Mouse (Mus musculus) embryonic fibroblast, embryonic 13.5 days (primary cell): ENCODE measurements at regions not wholly inside any gene's neighbourhood (a gene's known extent, or its start where the extent isn't known, plus 50 kb on each side); places are given as distances from the start of the nearest gene placed in this dataset.
"Not testable (repeated sequence)": the region's sequence is repeated elsewhere in the genome, so short reads cannot be mapped to it uniquely, and the experiment has no call there.

Source experiments
- H3K27ac ChIP-seq: 2 replicates; pipeline ENCODE4 v1.5.1; 2012; ENCODE audit warnings: low read length, control low read depth, inconsistent platforms; ENCODE audit not compliant: insufficient read depth
- H3K4me1 ChIP-seq: 2 replicates; pipeline ENCODE4 v1.6.1; 2011; ENCODE audit warnings: low read length; ENCODE audit not compliant: control insufficient read depth, insufficient read depth
- H3K4me3 ChIP-seq: 2 replicates; pipeline ENCODE4 v1.5.1; 2011; ENCODE audit warnings: mild to moderate bottlenecking, control low read depth, low read length; ENCODE audit not compliant: insufficient read depth
- CTCF ChIP-seq: IDR thresholded peaks from 2 replicates; pipeline ENCODE4 v1.5.1; 2011; ENCODE audit warnings: mild to moderate bottlenecking, control low read depth, low read length, moderate library complexity, borderline replicate concordance; ENCODE audit not compliant: insufficient read depth
- POLR2A ChIP-seq: IDR thresholded peaks from 2 replicates; pipeline ENCODE4 v1.6.1; 2011; ENCODE audit warnings: low read depth, mild to moderate bottlenecking, control low read depth, low read length, moderate library complexity

DNA sequence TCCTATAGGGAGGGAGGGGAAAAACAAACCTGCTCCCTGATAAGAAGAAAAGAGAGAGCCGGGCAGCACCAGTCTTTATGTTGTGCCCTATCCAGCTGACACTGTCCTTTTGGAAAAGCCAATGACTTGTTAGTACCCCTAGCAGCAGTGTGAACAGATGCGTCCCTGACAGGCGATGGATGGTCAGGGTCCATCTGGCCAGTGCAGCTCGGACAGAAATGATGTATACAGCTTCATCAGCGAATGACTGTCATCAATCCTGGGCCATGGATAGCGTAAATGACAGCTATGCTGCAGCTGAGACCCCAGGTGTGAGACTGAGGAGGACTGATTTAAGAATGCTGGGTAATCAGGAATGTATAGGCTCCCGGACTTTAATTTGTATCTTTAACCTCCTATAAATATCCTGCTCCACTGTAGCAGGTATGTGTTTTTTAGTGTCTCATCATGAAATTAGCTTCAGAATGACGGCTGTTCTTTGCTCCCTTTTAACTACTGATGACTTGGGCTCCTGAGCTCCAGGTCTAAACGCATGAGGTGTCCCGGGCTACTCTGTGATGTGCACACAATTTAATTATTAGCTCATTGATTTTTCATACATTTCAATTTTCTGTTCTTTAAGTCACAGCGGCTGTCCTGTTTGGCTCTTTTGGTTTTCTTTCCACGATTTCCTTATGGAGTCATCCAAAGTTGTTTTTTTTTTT lies 353.9 kb upstream of the Fign start:
- Histone ChIP-seq H3K27ac (no peak overlapping the region), H3K4me3 (no peak overlapping the region), H3K4me1 (no peaks in the 10 kb centered on the region)
- no peak for TF ChIP-seq POLR2A
- TF ChIP-seq CTCF = no peak

DNA sequence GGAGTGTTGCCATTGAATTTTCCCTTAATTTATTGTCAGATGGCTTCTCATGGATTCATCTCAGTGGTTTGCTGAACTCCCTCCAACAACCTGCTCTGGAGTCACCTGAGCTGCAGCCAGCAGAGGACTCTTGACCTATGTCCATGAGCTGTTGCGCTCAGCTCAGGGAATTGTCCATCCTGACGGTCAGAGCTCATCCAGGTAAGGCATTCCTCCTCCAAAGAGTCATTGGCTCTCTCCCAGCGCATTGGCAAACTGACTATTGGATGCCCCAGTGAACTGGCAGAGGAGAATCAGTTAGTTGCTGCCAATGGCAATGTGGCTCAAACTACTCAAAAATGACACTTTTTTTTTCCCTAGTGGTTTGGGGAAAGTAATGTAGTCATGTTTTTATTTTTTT lies 345.3 kb upstream of the Fign start:
- Histone ChIP-seq H3K27ac (no peak overlapping the region), H3K4me3 (no peak overlapping the region), H3K4me1 (no peaks in the 10 kb centered on the region)
- TF ChIP-seq CTCF (no peak), POLR2A (no peak)

DNA sequence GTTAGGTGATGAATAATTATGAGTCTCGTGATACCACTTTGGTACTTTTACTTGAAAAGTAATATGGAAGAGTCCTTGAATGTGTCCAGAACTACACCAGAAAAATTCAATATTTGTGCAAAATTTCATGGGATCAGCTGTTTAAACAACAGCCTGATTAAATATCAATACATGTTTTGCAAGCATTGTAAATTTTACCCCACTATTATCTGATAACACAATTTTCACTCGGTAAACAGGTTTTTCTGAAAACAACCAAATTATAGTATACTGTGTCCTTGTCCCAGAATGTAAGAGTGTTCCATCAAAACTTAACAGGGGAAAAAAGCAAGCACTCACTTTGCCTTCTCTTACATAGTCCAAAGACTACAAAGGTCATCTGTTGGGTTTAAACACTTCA lies 343.1 kb upstream of the Fign start:
- Histone ChIP-seq H3K4me3 (no peak overlapping the region), H3K4me1 (no peaks in the 10 kb centered on the region), H3K27ac (no peak overlapping the region)
- TF ChIP-seq CTCF = no peak
- no peak for TF ChIP-seq POLR2A

DNA sequence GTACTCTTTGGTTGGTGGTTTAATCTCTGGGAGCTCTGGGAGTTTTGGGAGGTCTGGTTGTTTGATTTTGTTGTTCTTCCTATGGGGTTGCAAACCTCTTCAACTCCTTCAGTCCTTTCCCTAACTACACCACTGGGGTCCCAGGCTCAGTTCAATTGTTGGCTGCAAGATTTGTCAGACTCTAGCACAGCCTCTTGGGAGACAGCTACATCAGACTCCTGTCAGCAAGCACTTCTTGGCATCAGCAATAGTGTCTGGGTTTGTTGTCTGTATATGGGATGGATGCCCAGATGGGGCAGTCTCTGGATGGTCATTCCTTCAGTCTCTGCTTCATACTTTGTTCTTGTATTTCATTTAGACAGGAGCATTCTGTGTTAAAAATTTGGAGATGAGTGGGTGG lies 319.3 kb upstream of the Fign start:
- not testable (repeated sequence) for H3K4me3 ChIP-seq, H3K4me1 ChIP-seq, H3K27ac ChIP-seq

DNA sequence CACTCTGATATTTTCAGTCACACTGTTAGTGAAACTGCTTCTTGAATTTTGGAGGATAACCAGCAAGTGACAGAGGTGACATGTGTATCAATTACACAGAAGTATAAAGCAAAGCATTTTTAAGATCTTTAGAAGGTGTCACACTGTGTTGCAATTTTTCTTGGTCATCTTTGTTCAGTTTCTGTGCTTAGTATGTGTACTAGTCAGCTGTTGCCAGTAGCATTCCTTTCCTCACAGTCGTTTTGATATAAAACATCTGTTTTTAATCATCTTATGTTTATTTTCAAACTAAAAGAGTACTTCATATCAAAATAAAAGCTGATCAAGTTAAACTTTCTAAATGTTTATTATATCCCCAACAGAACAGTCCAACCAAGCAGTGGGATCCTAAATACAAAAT lies 316.0 kb upstream of the Fign start:
- Histone ChIP-seq H3K4me3 (no peak overlapping the region), H3K4me1 (peaks cover 5% of the 10 kb centered on the region; the same call in 1 of the 2 replicates), H3K27ac (peak overlapping the region; percentile 96)
- no peak for TF ChIP-seq POLR2A
- TF ChIP-seq CTCF = no peak

DNA sequence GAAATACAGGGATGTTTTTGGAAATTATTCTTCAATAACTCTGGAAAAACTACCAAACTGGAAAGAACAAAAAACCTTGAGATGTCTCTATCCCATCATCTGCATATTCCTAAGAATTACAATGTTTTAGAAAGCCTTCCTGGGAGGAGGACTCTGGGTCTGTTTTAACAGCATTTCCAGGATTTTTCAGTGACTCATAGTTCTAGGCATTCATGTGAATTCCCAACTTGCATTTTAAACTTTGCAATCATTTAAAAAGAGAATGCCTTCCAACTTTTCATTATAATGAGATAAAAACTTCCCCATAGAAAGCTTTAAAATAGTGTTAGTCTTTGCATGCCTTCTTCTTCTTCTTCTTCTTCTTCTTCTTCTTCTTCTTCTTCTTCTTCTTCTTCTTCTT lies 315.4 kb upstream of the Fign start:
- TF ChIP-seq POLR2A (no peak), CTCF (no peak)
- peaks cover 5% of the 10 kb centered on the region; the same call in 1 of the 2 replicates for H3K4me1 ChIP-seq

DNA sequence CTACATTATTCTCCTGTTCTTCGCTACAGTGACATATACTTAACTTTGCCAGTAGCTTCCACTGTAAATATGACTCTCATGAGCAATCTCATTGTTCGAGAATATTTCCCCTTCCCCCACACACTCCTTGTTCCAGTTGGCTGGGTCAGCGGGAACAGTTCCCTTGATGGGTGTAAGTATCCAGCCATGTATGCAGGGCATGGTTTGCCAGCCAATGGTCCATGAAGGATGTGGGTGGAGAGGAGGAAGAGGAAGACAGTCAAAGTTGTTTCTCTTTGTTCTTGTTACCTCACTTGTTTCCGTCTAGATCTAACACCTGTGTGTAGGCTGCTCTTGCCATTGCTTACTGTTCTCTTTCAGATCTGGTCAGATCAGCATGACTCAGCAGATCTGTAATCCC lies 298.1 kb upstream of the Fign start:
- no peaks in the 10 kb centered on the region for H3K4me1 ChIP-seq
- H3K27ac ChIP-seq = no peak overlapping the region
- H3K4me3 ChIP-seq = no peak overlapping the region
- TF ChIP-seq POLR2A (no peak), CTCF (no peak)

More for the DNA sequence above, 315.4 kb upstream of the Fign start:
- no peak overlapping the region for H3K4me3 ChIP-seq
- no peak overlapping the region for H3K27ac ChIP-seq

DNA sequence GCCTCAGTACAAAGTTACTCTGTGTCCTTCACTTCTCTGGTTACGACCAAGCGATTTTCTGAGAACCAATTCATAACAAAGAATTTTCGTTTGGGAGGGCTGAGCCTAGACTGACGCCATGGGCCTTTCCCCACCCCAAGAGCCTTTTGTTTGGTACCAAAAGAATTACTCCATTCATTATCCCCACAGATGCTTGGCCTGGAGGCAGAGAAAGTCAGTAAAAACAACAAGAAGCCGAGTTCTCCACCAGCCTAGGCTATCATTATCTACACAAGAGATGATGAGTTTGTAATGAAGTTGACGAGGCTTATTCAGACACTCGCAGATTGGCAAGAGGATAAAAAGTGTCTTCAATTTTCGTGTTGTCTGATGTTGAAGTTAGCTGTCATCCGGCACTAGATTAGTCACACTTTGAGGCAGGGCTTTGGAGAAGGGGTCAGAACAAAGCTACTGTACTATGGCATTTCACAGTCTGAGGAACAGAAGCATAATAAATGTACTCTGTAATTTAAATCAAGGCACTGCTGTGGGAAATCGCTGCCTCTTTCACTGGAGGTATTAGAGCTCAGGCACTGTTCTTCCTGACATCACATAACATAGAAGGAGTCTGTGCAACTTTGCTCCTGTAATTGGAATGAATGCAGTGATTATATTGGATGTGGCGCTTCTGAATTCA lies 296.9 kb upstream of the Fign start:
- Histone ChIP-seq H3K4me1 (no peaks in the 10 kb centered on the region), H3K27ac (0 out of 2 replicates have a peak overlapping the region, but pooled peaks have one; percentile 11), H3K4me3 (no peak overlapping the region)
- TF ChIP-seq POLR2A (no peak), CTCF (no peak)

DNA sequence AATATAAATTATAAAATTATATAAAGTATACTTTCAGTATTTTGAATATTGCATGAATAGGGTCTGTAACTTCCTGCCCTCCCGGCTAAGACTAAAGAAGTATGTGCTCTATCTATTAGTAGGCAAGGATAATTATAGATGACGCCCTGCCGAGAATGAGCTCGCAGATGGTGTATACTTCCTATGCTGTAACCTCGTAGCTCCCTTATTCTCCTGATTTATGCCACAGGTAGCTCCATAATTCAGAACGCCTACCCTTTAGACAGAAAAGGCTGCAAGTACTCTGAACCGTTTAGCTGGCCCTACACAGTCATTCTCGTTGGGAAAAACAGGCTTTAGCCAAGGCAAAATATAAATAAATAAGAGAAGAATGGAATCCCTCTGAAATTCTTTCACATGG lies 296.4 kb upstream of the Fign start:
- Histone ChIP-seq H3K4me3 (no peak overlapping the region), H3K4me1 (no peaks in the 10 kb centered on the region), H3K27ac (0 out of 2 replicates have a peak overlapping the region, but pooled peaks have one; percentile 11)
- no peak for TF ChIP-seq POLR2A
- no peak for TF ChIP-seq CTCF

DNA sequence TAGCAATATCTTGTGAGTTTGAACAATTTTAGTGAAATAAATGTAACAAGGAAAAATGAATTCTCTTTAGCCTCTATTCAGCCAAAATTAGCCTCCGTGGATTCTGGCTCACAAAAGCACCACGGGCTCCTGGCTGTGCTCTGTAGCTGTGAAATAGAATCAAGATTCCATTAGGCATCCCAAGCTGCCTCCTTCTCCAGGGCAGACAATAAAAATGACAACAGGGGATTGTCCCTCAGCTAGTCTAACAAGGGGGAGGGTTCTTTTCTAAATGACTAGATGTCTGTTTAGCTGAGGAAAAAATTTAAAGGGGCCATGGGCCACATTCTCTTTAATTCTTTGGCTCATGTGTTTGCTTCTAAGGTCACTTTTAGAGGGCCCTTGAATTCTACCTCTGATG lies 272.0 kb upstream of the Fign start:
- TF ChIP-seq POLR2A = no peak
- TF ChIP-seq CTCF = no peak
- Histone ChIP-seq H3K27ac (no peak overlapping the region), H3K4me1 (no peaks in the 10 kb centered on the region), H3K4me3 (no peak overlapping the region)
